Mouse (Mus musculus) neural tube, embryonic 10.5 days (tissue): ENCODE data around the gene Kcne1.
A peak's percentile ranks its signal among the peaks of the same experiment; 100 is the strongest.

Source experiments
- DNase-seq: peaks from one replicate; pipeline ENCODE4 v3.0.0-alpha.2; 2017; ENCODE audit warnings: low spot score; ENCODE audit errors: extremely low spot score

The Kcne1 gene

DNA sequence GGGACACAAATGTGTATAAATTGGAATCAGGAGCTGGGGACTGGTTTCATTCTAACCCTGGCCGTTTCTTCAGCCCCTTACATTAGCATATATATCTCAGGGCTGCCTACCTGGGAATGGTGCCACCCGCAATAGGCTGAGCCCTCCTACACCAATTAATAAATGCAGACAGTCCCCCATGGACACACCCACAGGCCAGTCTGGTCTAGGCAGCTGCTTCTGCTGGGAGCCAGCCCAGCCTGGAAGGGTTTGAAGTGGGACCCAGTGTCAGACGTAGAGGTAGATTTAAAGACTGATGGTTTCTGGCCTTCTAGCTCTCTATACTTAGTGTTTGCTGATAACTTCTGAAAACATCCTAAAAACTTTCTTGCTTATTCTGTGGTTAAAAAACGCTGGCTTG is 50.1 kb downstream of the Kcne1 start:
- DNase-seq = no peak

GRCm38 (mm10) chr16:92307947-92308346 is 51.3 kb downstream of the Kcne1 start:
- no peak for DNase-seq

- DNase-seq = no peak
Observed at GRCm38 (mm10) chr16:92305519-92305918, 53.7 kb downstream of the Kcne1 start.

- no peak for DNase-seq
Observed at GRCm38 (mm10) chr16:92302506-92302905, 56.8 kb downstream of the Kcne1 start.

GRCm38 (mm10) chr16:92301989-92302388 is 57.3 kb downstream of the Kcne1 start:
- no peak for DNase-seq

GRCm38 (mm10) chr16:92301412-92301806 is 57.9 kb downstream of the Kcne1 start:
- no peak for DNase-seq

DNA sequence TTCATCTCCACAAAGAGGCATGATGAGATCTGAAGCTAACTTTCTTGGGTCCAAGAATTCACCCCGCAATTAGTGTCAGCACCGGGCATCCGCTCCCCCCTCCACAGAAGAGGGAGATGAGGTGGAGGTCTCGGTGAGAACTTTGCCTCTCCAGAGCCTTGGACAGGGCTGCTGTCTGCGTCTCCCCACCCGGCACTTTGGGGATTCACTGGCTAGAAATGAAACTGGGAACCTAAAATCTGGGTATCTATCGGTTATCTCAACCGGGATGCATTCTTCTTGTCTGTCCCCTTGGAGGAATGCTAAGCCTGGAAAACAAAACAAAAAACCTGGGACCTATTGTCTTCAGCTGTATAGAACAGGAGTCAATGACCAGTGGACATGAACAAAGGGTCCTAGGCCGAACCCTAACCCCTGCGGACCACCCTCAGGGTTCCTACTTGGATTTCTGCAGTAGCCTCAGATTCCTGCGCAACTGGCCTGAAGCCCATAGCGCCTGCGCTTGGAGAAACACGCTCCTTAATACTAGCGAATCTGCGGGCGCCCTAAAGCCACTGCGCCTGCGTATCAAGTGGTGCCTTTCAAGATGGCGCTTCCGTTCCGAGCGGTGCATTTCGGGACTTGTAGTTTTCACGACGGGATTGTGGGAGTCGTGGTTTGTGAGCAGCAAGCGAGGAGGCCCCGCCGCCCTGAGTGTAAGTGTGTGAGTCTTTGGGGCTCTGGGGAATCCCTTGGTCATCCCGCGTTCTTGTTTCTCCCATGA is 58.4 kb downstream of the Kcne1 start, which contains the start of gene Smim11:
TSS of gene Smim11 (plus strand) at position 638 of the 763 bp plus-strand sequence.
- peak; percentile 97 for DNase-seq
